Mouse (Mus musculus) kidney, adult 2 months (tissue): ENCODE results near the gene Ighmbp2.

ENCODE experiments used
- CTCF ChIP-seq: fragments of 200-500 bp; conservative IDR thresholded peaks from 2 replicates; pipeline ENCODE4 v1.5.1; 2011; ENCODE audit warnings: low read depth, mild to moderate bottlenecking, control low read depth, low read length, moderate library complexity, mixed read lengths; ENCODE audit not compliant: insufficient read depth, insufficient read length
- POLR2A ChIP-seq: fragments of 200-500 bp; IDR thresholded peaks from one replicate; pipeline ENCODE4 v1.6.1; 2011; ENCODE audit warnings: low read depth, low read length, control low read depth

- TF ChIP-seq POLR2A = no peak
- TF ChIP-seq CTCF = no peak
Measured at GRCm38 (mm10) chr19:3297775-3298174, 15.0 kb upstream of the Ighmbp2 start.
